Mouse (Mus musculus) left cerebral cortex, postnatal 14 days (tissue): ENCODE results near the gene Pde1c. TPM values are rescaled to one million over a fixed set of nuclear protein-coding genes. Genes with fewer than 3 reads are reported as not detected.

ENCODE experiments used
- DNase-seq, 2 experiments: peaks; one replicate each; pipeline ENCODE4 v3.0.0; 2021 to 2022; ENCODE audit warnings: low spot score in 2 of 2, mixed read lengths in 1 of 2
- intact Hi-C: fragments of 180-260 bp; cut with DNase I; formaldehyde crosslinking; loops from one replicate; pipeline ENCODE4 v1.15.1; 2025
- total RNA-seq, 2 experiments: library from RNA; stranded (reverse); gene quantifications; 2 replicates each; pipeline ENCODE4 v1.2.3; 2021

Gene Pde1c
- total RNA-seq, 2 experiments from 2014 or later = 3.4 to 3.8 TPM

GRCm38 (mm10) chr6:56347207-56347606 lies 221.7 kb downstream of the Pde1c start:
- DNase-seq = no peak
- intact Hi-C loops = no loop called here

DNA sequence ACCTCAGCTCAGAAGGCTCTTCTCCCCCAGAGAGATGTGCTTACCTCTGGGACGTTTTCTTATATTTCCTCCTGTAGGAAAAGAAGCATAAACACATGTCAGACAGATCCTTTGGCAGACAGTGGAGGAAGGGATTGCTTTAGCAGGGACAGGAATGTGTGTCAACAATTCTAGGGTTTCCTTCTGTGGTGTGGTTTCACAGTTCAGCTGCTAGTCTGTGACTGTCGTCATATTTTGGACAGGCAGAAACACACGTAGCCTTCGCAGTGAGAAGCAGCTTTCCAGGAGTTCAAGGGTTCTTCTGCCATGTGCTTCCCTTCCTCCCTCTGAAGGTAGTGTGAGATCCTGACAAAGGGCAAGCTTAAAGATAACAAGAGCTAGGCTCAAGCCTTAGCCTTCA lies 223.8 kb downstream of the Pde1c start:
- intact Hi-C loops = no loop called here
- DNase-seq = no peak

- DNase-seq = no peak
Measured at GRCm38 (mm10) chr6:56342005-56342404, 226.9 kb downstream of the Pde1c start.

GRCm38 (mm10) chr6:56335811-56336446 lies 233.0 kb downstream of the Pde1c start:
- intact Hi-C loops = no loop called here
- no peak for DNase-seq

More at GRCm38 (mm10) chr6:56342005-56342404, 226.9 kb downstream of the Pde1c start:
- intact Hi-C loops = no loop called here

DNA sequence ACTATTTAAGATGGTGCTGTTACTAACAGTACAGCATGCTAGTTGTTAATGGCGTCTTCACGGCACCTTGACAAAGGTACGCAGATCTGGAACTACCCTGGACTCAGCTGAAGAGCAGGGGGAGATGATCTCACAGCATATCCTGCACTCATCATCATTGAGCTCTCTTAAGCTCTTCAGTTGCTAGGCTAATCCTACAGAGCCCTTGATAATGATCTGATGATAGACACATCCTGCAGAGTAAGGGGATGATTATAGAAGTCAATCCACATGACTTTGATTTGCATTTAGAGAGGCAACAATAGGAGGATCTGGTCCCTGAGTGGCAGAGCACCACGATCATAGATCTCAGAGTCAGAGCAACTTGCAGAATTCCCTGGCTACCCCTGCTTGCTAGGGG lies 236.8 kb downstream of the Pde1c start:
- no peak for DNase-seq
- intact Hi-C loops = no loop called here

- intact Hi-C loops = no loop called here
- no peak for DNase-seq
Measured at GRCm38 (mm10) chr6:56331432-56331831, 237.5 kb downstream of the Pde1c start.

GRCm38 (mm10) chr6:56328103-56328502 lies 240.8 kb downstream of the Pde1c start:
- DNase-seq = no peak
- intact Hi-C loops = no loop called here

- intact Hi-C loops = no loop called here
- no peak for DNase-seq
Measured at GRCm38 (mm10) chr6:56322799-56323198, 246.1 kb downstream of the Pde1c start.

- no peak for DNase-seq
- intact Hi-C loops = no loop called here
Measured at GRCm38 (mm10) chr6:56310318-56310717, 258.6 kb downstream of the Pde1c start.

DNA sequence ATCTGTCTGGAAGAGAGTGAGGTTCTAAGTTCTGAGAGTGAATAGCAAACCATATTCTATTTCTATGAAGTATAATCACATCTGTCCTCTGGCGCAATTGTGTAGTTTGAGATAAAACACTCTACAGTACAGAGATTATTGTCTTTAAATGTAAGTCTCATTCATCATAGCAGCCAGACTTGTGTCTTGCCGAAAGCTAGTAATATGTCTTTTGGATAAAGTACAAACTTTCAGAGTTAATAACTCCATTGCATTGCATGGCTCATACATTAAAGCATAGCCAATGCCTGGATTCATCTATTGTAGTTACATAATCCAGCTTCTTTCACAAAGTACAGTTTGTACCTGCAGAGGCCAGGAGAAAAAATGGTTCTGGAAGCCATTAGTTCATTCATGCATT lies 262.8 kb downstream of the Pde1c start:
- intact Hi-C loops = no loop called here
- DNase-seq = no peak

GRCm38 (mm10) chr6:56292176-56292575 lies 276.7 kb downstream of the Pde1c start:
- intact Hi-C loops = no loop called here
- no peak for DNase-seq

DNA sequence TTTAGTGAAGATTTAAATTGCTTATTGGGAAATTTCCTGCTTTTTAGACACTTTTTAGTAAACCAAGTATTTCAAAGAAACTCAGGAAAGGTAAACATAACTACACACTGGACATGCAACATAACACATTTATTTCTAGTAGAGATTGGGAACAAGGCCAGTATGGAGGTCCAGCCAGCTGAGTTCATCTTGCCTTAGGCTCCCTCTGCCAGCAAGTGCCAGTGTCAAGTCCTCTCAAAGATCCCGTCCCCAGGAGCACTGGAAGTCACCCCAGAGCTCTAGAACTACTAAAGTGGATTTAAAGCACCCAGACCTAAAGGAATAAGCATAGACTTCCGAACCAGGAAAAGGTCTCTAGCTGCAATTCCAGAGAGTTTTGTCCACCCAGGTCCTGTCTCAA lies 279.6 kb downstream of the Pde1c start:
- DNase-seq = no peak
- intact Hi-C loops = no loop called here

DNA sequence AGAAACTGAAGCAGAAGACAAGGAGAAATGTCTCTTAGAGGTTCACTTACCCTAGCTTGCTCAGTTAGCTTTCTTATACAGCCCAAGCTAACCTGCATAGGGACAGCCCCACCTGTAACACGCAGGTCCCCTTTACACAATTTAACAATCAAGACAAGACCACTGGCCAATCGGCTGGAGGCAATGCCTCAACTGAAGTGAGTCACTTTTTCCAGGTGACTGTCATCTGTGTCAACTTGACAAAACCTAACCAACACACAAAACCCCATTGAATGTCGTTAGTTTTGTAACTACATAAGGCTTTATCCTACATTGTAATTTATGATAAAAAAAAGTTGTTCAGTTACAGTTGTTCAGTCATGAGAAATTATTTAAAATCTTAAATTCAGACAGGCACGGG lies 284.1 kb downstream of the Pde1c start:
- intact Hi-C loops = no loop called here

GRCm38 (mm10) chr6:56275461-56275860 lies 293.4 kb downstream of the Pde1c start:
- intact Hi-C loops = no loop called here
- no peak for DNase-seq

More for the DNA sequence above, 284.1 kb downstream of the Pde1c start:
- DNase-seq = no peak

DNA sequence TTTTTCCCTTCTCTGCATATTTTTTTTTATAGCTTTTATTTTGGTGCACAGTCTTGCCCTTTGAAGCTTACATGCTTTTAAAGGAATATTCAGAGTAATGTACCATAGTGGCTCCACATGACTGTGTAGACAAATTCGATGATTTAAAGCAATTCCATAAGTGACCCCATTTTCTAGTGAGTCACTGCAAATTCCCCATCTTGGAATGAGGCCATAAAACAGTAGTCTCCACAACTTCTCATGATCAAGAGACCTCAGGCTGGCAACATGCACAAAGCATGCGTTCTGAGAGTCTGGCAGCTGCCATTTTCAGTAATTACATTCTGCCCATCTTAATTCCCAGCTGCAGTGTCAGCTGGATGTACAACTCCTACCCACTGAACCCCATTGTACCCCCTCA lies 297.2 kb downstream of the Pde1c start:
- intact Hi-C loops = no loop called here
- no peak for DNase-seq

- intact Hi-C loops = no loop called here
- DNase-seq = no peak
Measured at GRCm38 (mm10) chr6:56264509-56264908, 304.4 kb downstream of the Pde1c start.

- intact Hi-C loops = no loop called here
- no peak for DNase-seq
Measured at GRCm38 (mm10) chr6:56260118-56260517, 308.8 kb downstream of the Pde1c start.

GRCm38 (mm10) chr6:56257555-56258297 lies 311.2 kb downstream of the Pde1c start:
- intact Hi-C loops = no loop called here
- DNase-seq = no peak

DNA sequence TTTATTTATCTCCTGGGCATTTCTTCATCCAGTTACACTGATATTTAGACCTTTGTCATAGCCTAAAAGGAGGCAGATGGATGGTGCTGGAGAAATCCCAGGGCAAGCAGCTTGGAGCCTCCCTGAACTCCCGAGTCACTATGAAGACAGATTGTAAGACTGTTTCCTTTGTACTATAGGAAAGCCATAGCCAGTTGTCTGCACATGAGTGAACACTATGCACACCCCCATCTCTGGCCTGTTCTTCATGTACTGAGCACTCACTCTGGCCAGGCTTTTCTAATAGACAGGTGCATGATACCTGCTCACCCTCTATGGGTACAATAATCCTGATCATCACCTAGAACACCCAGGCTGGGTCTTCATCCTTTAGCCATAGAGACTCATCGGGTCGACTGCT lies 318.8 kb downstream of the Pde1c start:
- no peak for DNase-seq
- intact Hi-C loops = no loop called here

- no peak for DNase-seq
- intact Hi-C loops = no loop called here
Measured at GRCm38 (mm10) chr6:56191426-56192140, 377.3 kb downstream of the Pde1c start.

DNA sequence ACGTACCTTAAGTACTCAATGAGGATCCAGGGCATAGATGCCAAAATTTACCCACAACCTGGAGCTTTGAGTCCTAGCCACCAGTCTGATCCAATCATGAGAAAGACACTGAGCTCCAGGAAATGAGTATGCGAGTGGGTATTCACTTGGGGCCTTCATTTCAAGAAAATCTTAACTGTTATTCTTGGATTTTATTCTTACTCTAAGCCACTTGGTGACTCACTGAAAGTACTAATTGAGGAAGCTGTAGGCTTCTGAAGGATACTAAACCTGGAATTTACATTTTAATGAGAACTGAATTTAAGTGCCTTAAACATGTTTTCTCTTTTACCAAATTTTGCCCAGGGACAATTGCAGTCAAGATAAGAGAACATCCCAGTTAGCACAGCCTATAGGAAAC lies 392.4 kb downstream of the Pde1c start:
- no peak for DNase-seq
- intact Hi-C loops = no loop called here
